Mouse (Mus musculus) testis, adult 2 months (tissue): Measurements from ENCODE around the gene Mef2b.

Experiments
- CTCF ChIP-seq: fragments of 200-500 bp; IDR thresholded peaks from 2 replicates; pipeline ENCODE4 v1.5.1; 2012; ENCODE audit warnings: low read depth, mild to moderate bottlenecking, inconsistent platforms, low read length, moderate library complexity; ENCODE audit not compliant: control insufficient read depth, insufficient read depth, insufficient replicate concordance
- POLR2A ChIP-seq: fragments of 200-500 bp; IDR thresholded peaks from 2 replicates; pipeline ENCODE4 v1.6.1; 2012; ENCODE audit warnings: low read depth, mild to moderate bottlenecking, inconsistent platforms, low read length, moderate library complexity; ENCODE audit not compliant: control insufficient read depth

- no peak for TF ChIP-seq POLR2A
- no peak for TF ChIP-seq CTCF
These were observed 71.0 kb downstream of the Mef2b start for GRCm38 (mm10) chr8:70210538-70210937.
